Mouse (Mus musculus) limb, embryonic 12.5 days (tissue): ENCODE data around the gene Comp. TPM values are rescaled to one million over a fixed set of nuclear protein-coding genes. Genes with fewer than 3 reads are reported as not detected.

Experiments
- ATAC-seq: fragments of 200-750 bp; cut with Nextera tagmentation; 2 replicates; pipeline ENCODE4 v1.8.0; 2017; ENCODE audit warnings: low read depth, moderate TSS enrichment; ENCODE audit not compliant: insufficient number of reproducible peaks, insufficient read depth, low FRiP score, low TSS enrichment
- H3K27ac ChIP-seq: fragments of 300-500 bp; sonication (generic); 2 replicates; pipeline ENCODE4 v1.5.1; 2016; ENCODE audit warnings: mild to moderate bottlenecking, moderate library complexity
- H3K27me3 ChIP-seq: fragments of 300-500 bp; sonication (generic); 2 replicates; pipeline ENCODE4 v1.6.1; 2016; ENCODE audit warnings: mild to moderate bottlenecking, moderate library complexity
- H3K36me3 ChIP-seq: fragments of 300-500 bp; sonication (generic); 2 replicates; pipeline ENCODE4 v1.6.1; 2016; ENCODE audit warnings: mild to moderate bottlenecking, moderate library complexity
- H3K4me1 ChIP-seq: fragments of 300-500 bp; sonication (generic); replicated peaks from 2 replicates; pipeline ENCODE4 v1.6.1; 2016
- H3K4me2 ChIP-seq: fragments of 300-500 bp; sonication (generic); 2 replicates; pipeline ENCODE4 v1.6.1; 2016; ENCODE audit warnings: mild to moderate bottlenecking, moderate library complexity
- H3K4me3 ChIP-seq: fragments of 300-500 bp; sonication (generic); replicated peaks from 2 replicates; pipeline ENCODE4 v1.5.1; 2016; ENCODE audit warnings: mild to moderate bottlenecking
- H3K9ac ChIP-seq: fragments of 300-500 bp; sonication (generic); replicated peaks from 2 replicates; pipeline ENCODE4 v1.6.1; 2016; ENCODE audit warnings: mild to moderate bottlenecking, moderate library complexity
- H3K9me3 ChIP-seq: fragments of 300-500 bp; sonication (generic); 2 replicates; pipeline ENCODE4 v1.6.1; 2016; ENCODE audit warnings: mild to moderate bottlenecking, moderate library complexity
- WGBS: fragments of 180-500 bp; shearing (Covaris S2); methylation state at CpG from one replicate; pipeline ENCODE4 v1.1.7; 2016; 5-methylcytosine and 5-hydroxymethylcytosine counted together
- polyA plus RNA-seq: library from polyadenylated mRNA; unstranded; fragments of >200 nt; fragmentation: Nextera tagmentation; extraction: Ambion mirVana; gene quantifications from 2 replicates; pipeline ENCODE4 v1.2.1, GENCODE M21; 2016

Comp gene
- polyA plus RNA-seq, 1 experiment from 2014 or later: 2.8 TPM

GRCm38 (mm10) chr8:70375212-70375859 lies 2.0 kb downstream of the Comp start:
- Histone ChIP-seq H3K9me3 (no peaks in the 10 kb centered on the region), H3K4me1 (peaks cover 50% of the 10 kb centered on the region), H3K4me2 (peak overlapping the region; percentile 60), H3K36me3 (no peaks in the 10 kb centered on the region), H3K27me3 (peaks cover 93% of the 10 kb centered on the region), H3K4me3 (peak overlapping the region; percentile 43), H3K9ac (0 out of 2 replicates have a peak overlapping the region, but pooled peaks have one; percentile 12), H3K27ac (no peak overlapping the region)
- no peak for ATAC-seq
- WGBS: 6% methylated on average over 35 of the region's 35 CpGs

DNA sequence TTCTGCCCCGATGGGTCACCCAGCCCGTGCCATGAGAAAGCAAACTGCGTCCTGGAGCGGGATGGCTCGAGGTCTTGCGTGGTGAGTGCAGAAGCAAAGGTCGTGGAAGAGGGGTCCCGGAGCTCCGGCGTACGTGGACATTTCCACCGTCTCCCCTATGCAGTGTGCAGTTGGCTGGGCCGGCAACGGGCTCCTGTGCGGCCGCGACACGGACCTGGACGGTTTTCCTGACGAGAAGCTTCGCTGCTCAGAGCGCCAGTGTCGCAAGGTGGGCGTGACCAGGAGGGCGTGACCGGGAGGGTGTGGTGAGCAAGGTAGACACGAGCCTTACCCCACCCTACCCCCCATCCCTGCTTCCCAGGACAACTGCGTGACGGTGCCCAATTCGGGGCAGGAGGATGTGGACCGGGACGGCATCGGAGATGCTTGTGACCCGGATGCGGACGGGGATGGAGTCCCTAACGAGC lies 3.0 kb downstream of the Comp start:
- ATAC-seq: no peak
- Histone ChIP-seq H3K4me3 (peak overlapping the region; percentile 43), H3K4me1 (peaks cover 46% of the 10 kb centered on the region), H3K9ac (no peak overlapping the region), H3K4me2 (peak overlapping the region; percentile 34), H3K9me3 (no peaks in the 10 kb centered on the region), H3K36me3 (no peaks in the 10 kb centered on the region), H3K27ac (no peak overlapping the region), H3K27me3 (peaks cover 87% of the 10 kb centered on the region)
- WGBS: 6% methylated on average over 37 of the region's 37 CpGs

DNA sequence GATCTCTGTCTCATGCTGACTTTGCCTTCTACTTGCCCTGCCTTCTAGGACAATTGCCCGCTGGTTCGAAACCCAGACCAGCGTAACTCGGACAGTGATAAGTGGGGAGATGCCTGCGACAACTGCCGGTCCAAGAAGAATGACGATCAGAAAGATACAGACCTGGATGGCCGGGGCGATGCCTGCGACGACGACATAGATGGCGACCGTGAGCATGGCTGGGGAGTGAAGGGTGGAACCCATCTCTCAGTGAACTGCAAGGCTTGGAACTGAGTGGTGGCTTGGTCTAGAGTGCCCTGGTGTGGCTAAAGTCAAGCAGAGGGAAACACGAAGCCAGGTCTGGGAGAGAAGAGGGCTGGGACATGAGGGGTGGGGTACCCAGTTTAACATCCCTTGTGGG lies 3.7 kb downstream of the Comp start:
- Histone ChIP-seq H3K9ac (no peak overlapping the region), H3K4me3 (no peak overlapping the region), H3K4me2 (no peak overlapping the region), H3K4me1 (peaks cover 39% of the 10 kb centered on the region), H3K9me3 (no peaks in the 10 kb centered on the region), H3K36me3 (no peaks in the 10 kb centered on the region), H3K27me3 (peaks cover 79% of the 10 kb centered on the region), H3K27ac (no peak overlapping the region)
- 13% methylated on average over 15 of the region's 15 CpGs for WGBS
- ATAC-seq: no peak

DNA sequence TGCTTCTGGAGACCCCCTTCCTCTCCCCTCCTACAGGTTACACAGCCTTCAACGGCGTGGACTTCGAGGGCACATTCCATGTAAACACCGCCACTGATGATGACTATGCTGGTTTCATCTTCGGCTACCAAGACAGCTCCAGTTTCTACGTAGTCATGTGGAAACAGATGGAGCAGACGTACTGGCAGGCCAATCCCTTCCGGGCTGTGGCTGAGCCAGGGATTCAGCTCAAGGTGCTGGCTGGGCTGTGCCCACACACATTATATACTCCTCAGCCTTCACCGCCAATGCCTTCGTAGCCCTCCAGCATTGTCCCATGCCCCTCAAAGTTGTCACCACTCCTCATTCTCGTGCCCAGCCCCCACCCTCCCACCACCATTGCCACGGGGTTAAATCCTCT lies 6.7 kb downstream of the Comp start:
- H3K9me3 ChIP-seq: no peaks in the 10 kb centered on the region
- H3K9ac ChIP-seq: no peak overlapping the region
- no peak overlapping the region for H3K27ac ChIP-seq
- no peak overlapping the region for H3K4me3 ChIP-seq
- no peak for ATAC-seq
- 79% methylated on average over 12 of the region's 12 CpGs for WGBS
- no peak overlapping the region for H3K4me2 ChIP-seq
- peaks cover 49% of the 10 kb centered on the region for H3K27me3 ChIP-seq
- H3K36me3 ChIP-seq: peaks cover 14% of the 10 kb centered on the region
- peaks cover 10% of the 10 kb centered on the region for H3K4me1 ChIP-seq

DNA sequence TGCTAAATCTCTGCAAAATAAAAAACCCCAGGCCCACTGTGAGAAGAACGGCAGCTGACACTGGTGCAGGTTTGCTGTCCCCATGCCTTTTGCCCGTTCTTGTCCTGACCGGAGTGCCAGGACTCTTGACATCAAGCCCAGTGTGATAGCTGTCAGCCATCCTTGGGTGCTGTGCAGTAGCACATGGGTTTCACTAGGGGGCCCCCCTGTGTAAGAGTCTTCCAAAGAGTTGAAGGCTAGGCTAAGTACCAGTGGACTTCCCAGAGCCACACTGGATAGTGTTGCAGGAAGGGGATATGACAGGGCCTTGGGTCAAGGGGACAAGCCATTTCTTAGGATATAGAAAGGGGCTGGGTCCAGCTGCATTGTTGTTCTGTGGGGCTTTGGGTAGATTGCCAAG lies 9.9 kb downstream of the Comp start:
- Histone ChIP-seq H3K9me3 (no peaks in the 10 kb centered on the region), H3K27ac (no peak overlapping the region), H3K4me2 (no peak overlapping the region), H3K36me3 (peaks cover 46% of the 10 kb centered on the region), H3K27me3 (peaks cover 17% of the 10 kb centered on the region), H3K9ac (no peak overlapping the region), H3K4me3 (no peak overlapping the region), H3K4me1 (no peaks in the 10 kb centered on the region)
- WGBS: 57% methylated on average over 3 of the region's 3 CpGs
- no peak for ATAC-seq

DNA sequence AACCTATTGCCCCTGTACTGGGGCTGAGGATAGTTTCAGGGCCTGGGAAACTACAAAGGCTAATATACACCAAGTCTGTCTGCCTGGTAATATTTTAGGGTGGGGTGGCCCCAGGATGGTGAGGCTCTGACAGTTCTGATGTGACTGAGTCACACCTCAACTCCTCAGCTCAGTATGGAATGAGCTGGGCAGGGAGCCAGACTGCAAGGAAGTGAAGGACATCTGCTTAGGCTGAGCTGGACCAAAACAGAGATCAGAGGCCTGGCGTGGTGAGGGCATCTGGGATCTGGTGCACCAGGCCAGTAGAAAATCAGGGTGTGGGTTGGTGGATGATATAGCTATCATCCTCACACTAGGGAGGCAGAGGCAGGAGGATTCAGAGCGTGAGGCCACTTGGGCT lies 16.3 kb downstream of the Comp start:
- H3K36me3 ChIP-seq: peaks cover 87% of the 10 kb centered on the region
- H3K9me3 ChIP-seq: no peaks in the 10 kb centered on the region
- H3K9ac ChIP-seq: no peak overlapping the region
- H3K27ac ChIP-seq: no peak overlapping the region
- WGBS: 92% methylated on average over 2 of the region's 2 CpGs
- ATAC-seq: no peak
- no peaks in the 10 kb centered on the region for H3K4me1 ChIP-seq
- no peak overlapping the region for H3K4me2 ChIP-seq
- H3K4me3 ChIP-seq: no peak overlapping the region
- no peaks in the 10 kb centered on the region for H3K27me3 ChIP-seq

- peaks cover 75% of the 10 kb centered on the region for H3K36me3 ChIP-seq
- no peak overlapping the region for H3K4me2 ChIP-seq
These were observed 19.7 kb downstream of the Comp start for GRCm38 (mm10) chr8:70393087-70393486.

DNA sequence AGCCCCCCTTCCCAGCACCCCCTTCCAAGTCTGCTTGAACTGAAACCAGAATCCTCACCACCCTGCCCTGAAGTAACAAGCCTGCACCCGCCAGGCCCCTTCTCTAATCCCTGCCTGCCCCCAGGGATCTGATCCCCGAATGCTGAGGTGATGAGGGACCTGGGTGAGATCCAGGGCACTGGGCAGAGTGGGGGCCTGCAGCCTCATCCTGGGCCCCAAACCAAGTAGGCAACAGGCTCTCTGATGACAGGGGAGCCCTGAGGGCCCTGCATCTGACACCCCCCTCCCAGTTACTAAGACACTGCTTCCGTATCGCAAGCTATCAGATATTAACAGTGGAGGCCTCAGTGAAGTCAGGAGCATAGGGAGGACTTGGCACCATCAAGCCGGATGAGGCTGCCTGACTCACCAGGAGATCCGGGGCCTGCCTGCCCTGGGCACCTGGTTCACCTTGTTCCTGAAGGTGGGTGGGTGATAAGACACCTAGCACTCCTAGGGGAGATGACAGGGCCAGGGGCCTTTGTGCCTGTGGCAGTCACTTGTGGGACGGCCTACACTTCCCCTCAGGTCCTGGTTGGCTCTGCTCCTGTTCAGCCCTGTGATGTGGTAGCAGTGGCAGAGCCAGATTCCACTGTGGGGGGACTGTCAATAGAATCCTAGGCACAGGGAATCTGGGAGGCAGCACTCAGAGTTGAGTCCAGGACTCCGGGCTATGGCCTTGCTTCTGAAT lies 21.1 kb downstream of the Comp start:
- no peak overlapping the region for H3K4me2 ChIP-seq
- H3K9me3 ChIP-seq: no peaks in the 10 kb centered on the region
- H3K4me1 ChIP-seq: no peaks in the 10 kb centered on the region
- WGBS: 83% methylated on average over 8 of the region's 8 CpGs
- H3K27me3 ChIP-seq: no peaks in the 10 kb centered on the region
- no peak overlapping the region for H3K4me3 ChIP-seq
- H3K27ac ChIP-seq: no peak overlapping the region
- peaks cover 62% of the 10 kb centered on the region for H3K36me3 ChIP-seq
- H3K9ac ChIP-seq: no peak overlapping the region
- ATAC-seq: no peak

More at GRCm38 (mm10) chr8:70393087-70393486, 19.7 kb downstream of the Comp start:
- no peak for ATAC-seq
- Histone ChIP-seq H3K4me1 (no peaks in the 10 kb centered on the region), H3K27ac (no peak overlapping the region), H3K27me3 (no peaks in the 10 kb centered on the region), H3K4me3 (no peak overlapping the region), H3K9ac (no peak overlapping the region), H3K9me3 (no peaks in the 10 kb centered on the region)
- WGBS: 67% methylated on average over 5 of the region's 5 CpGs

- Histone ChIP-seq H3K4me2 (no peak overlapping the region), H3K27me3 (no peaks in the 10 kb centered on the region), H3K9me3 (no peaks in the 10 kb centered on the region), H3K4me1 (no peaks in the 10 kb centered on the region), H3K27ac (no peak overlapping the region), H3K9ac (no peak overlapping the region; the same call in 1 of the 2 replicates), H3K36me3 (peaks cover 63% of the 10 kb centered on the region), H3K4me3 (no peak overlapping the region)
- ATAC-seq: no peak
- WGBS: 85% methylated on average over 5 of the region's 5 CpGs
These were observed 22.3 kb downstream of the Comp start for GRCm38 (mm10) chr8:70395649-70396048.

GRCm38 (mm10) chr8:70396184-70396583 lies 22.8 kb downstream of the Comp start:
- Histone ChIP-seq H3K9ac (no peak overlapping the region; the same call in 1 of the 2 replicates), H3K9me3 (no peaks in the 10 kb centered on the region), H3K36me3 (peaks cover 59% of the 10 kb centered on the region), H3K4me1 (no peaks in the 10 kb centered on the region), H3K4me3 (no peak overlapping the region), H3K27me3 (no peaks in the 10 kb centered on the region), H3K27ac (no peak overlapping the region), H3K4me2 (no peak overlapping the region)
- ATAC-seq: no peak
- 76% methylated on average over 5 of the region's 5 CpGs for WGBS

DNA sequence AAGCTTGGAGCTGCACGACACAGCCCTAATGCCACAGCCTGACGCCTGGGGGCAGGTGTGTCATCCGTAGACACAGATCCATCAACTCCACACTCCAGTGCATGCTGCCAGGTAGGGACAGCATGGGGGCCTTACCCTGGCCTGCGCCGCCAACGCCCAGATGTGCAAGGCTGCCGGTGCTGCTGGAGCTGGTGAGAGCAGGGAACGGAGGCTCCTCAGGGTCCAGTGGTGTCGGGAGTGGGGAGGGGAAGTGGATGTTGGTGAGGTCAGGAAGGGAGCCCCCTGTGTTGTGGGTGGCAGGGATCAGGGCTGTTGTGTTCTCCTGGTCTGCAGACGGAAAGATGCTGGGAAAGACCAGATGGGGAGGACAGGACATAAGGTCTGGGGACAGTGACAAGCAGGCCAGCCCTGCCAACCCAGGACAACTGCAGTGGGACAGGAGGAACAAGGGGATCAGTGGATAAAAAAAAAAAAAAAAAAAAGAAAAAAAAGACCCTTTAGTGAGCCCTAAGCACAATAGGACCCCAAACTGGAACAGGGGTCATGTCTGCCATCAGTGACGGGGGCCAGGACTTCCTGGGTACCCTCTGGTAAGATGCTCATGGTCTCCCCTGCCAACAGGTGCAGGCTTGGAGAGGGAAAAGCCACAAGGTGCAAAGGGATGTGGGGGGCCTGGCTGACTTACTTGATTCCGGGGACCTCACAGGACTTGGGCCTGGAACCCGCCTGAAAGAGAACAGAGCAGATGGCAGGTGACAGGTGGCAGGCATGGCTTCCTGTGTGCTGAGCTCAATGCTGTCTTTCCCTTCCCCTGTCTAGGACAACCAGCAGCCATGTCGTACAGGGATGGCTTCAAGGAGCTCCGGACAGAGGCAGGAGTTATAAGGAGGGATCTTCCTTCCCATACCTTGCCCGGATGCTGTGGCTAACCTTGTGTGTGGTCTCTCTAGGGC lies 24.5 kb downstream of the Comp start:
- no peak for ATAC-seq
- Histone ChIP-seq H3K9me3 (no peaks in the 10 kb centered on the region), H3K4me2 (no peak overlapping the region)

More for the DNA sequence above, 24.5 kb downstream of the Comp start:
- Histone ChIP-seq H3K36me3 (peaks cover 51% of the 10 kb centered on the region), H3K27ac (no peak overlapping the region), H3K27me3 (no peaks in the 10 kb centered on the region), H3K9ac (no peak overlapping the region), H3K4me1 (no peaks in the 10 kb centered on the region), H3K4me3 (no peak overlapping the region)
- WGBS: 84% methylated on average over 16 of the region's 16 CpGs
